Mouse (Mus musculus) liver, postnatal 0 days (tissue): ENCODE results near the gene Tmc4.
A peak's percentile ranks its signal among the peaks of the same experiment; 100 is the strongest.

Experiments
- CTCF ChIP-seq: sonication (generic); IDR thresholded peaks from 2 replicates; pipeline ENCODE4 v1.5.1; 2016; ENCODE audit warnings: antibody characterized with exemption, low read depth
- EP300 ChIP-seq: IDR thresholded peaks from 2 replicates; pipeline ENCODE4 v1.6.1; 2016; ENCODE audit warnings: antibody characterized with exemption, low read depth, mild to moderate bottlenecking

DNA sequence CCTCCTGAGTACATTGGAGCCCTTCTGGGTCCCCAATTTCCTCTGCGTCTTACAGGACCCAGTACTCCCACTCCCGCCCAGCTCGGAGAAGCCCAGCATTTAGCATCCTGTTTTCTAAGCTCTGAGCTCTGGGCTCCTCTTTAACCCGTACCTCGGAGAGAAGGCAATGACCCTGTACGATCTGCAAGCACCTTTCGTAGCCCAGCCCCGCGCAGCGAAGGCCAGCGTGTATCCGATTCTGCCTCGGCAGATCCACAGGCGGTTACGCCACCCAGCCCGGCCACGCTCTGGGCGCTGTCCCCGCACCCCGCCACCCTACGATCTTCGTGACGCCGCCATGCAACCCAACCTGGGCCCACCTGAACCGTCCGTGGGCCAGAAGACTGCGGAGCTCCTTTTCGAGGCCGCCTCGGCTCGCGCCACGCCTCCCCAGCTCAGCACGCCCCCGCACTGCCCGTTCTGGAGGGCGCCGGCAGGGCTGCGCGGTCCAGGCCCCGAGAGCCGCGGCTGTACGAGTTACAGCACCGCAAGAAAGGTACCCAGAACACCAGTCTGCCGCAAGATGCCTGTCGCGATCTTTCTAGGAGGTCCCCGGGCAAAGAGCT is 15.1 kb upstream of the Tmc4 start, which contains the start of gene Tsen34:
- TF ChIP-seq CTCF (peak; percentile 40), EP300 (no peak)
